Mouse (Mus musculus): ENCODE measurements around the gene Osbpl10. TPM values are rescaled to one million over a fixed set of nuclear protein-coding genes. Genes with fewer than 3 reads are reported as not detected.

Gene Osbpl10
- polyA plus RNA-seq, 1 experiment: not detected

GRCm38 (mm10) chr9:115234561-115234960 is 256.2 kb downstream of the Osbpl10 start:
- Histone ChIP-seq H3K4me1 (ENCODE audit: control insufficient read depth, insufficient read depth, low read length) (peaks cover 4% of the 10 kb centered on the region; the same call in 1 of the 2 replicates), H3K4me3 (ENCODE audit: insufficient read depth, low read depth, low read length) (no peak overlapping the region), H3K27ac (ENCODE audit: insufficient read depth, low read depth, low read length) (no peak overlapping the region)
- WGBS: 94% methylated on average over 2 of the region's 2 CpGs
- TF ChIP-seq POLR2A (IDR thresholded peaks at IDR 0.05; ENCODE audit: insufficient read depth, low read depth, low read length): no peak
- no peak for TF ChIP-seq CTCF (IDR thresholded peaks at IDR 0.05; ENCODE audit: insufficient read depth, low read depth, low read length)

DNA sequence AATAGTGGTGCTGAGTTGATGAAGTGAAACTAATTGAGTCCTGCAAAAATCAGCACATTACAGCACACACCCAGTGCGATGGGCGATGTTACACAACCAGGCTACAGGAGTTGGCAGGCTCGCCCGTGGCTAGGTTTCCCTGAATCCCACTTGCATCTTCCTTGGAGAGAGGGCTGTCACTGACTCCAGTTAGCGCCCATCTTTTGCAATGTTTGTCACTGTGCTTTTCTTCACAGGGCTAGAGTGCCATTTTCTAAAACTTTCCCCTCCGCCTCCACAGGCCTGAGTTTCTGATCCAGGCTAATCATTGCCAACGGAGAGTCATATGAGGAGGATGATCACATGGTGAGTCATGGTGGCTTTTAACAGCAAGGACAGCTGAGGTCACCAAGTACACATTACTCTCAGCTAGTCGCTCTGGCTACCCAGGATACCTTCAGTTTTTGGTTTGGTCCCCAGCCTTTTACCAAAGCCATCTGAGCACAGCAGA is 258.0 kb downstream of the Osbpl10 start:
- Histone ChIP-seq H3K27ac (ENCODE audit: insufficient read depth, low read depth, low read length) (no peak overlapping the region), H3K4me1 (ENCODE audit: control insufficient read depth, insufficient read depth, low read length) (peaks cover 4% of the 10 kb centered on the region; the same call in 1 of the 2 replicates), H3K4me3 (ENCODE audit: insufficient read depth, low read depth, low read length) (no peak overlapping the region)
- TF ChIP-seq POLR2A (IDR thresholded peaks at IDR 0.05; ENCODE audit: insufficient read depth, low read depth, low read length) (no peak), CTCF (IDR thresholded peaks at IDR 0.05; ENCODE audit: insufficient read depth, low read depth, low read length) (no peak)
- 65% methylated on average over 8 of the region's 8 CpGs for WGBS

DNA sequence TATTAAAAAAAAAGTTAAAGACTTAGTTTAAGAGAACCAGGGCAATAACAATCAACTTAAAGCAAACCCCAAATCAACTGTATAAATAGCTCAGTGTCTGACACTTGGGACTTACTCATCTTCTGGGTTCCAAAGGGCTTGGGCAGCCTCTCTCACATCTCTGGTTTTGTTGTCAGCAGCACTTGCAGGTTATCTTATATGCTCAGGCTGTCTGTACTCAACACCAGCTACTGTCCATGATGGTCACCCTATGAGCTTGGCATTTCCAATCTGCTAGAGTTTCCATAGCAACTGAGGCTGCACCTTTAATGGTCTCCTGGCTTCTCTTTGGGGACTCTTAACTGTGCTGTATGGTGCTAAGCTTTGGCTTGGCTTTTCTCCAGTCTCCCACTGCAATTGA is 259.6 kb downstream of the Osbpl10 start:
- peaks cover 4% of the 10 kb centered on the region; the same call in 1 of the 2 replicates for H3K4me1 ChIP-seq (ENCODE audit: control insufficient read depth, insufficient read depth, low read length)
- TF ChIP-seq POLR2A (IDR thresholded peaks at IDR 0.05; ENCODE audit: insufficient read depth, low read depth, low read length) (no peak), CTCF (IDR thresholded peaks at IDR 0.05; ENCODE audit: insufficient read depth, low read depth, low read length) (no peak)
- H3K4me3 ChIP-seq (ENCODE audit: insufficient read depth, low read depth, low read length): no peak overlapping the region
- H3K27ac ChIP-seq (ENCODE audit: insufficient read depth, low read depth, low read length): no peak overlapping the region

- Histone ChIP-seq H3K4me3 (ENCODE audit: insufficient read depth, low read depth, low read length) (no peak overlapping the region), H3K4me1 (ENCODE audit: control insufficient read depth, insufficient read depth, low read length) (peaks cover 4% of the 10 kb centered on the region; the same call in 1 of the 2 replicates), H3K27ac (ENCODE audit: insufficient read depth, low read depth, low read length) (no peak overlapping the region)
- 94% methylated on average over 5 of the region's 5 CpGs for WGBS
- TF ChIP-seq CTCF (IDR thresholded peaks at IDR 0.05; ENCODE audit: insufficient read depth, low read depth, low read length) (no peak), POLR2A (IDR thresholded peaks at IDR 0.05; ENCODE audit: insufficient read depth, low read depth, low read length) (no peak)
These were observed 261.5 kb downstream of the Osbpl10 start for GRCm38 (mm10) chr9:115239861-115240260.

DNA sequence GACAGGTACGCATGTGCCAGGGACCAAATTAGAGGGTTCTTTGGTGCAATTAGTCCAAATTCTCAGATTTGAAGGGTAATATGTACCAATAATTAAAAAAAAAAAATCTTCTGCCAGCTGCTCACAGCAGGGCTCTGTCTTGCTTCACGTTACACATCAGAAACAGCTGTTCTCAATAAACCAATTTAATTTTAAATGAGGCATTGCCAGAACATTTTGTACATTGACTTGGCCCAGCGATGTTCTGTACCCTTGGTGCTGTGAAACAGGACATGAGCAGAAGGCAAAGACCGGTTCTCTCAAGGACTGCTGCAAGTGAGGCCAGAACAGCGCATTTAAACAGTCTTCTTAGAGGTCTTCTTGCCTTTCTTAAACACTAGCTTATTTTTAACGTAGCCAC is 265.3 kb downstream of the Osbpl10 start:
- no peak overlapping the region for H3K27ac ChIP-seq (ENCODE audit: insufficient read depth, low read depth, low read length)
- peaks cover 2% of the 10 kb centered on the region; the same call in 1 of the 2 replicates for H3K4me1 ChIP-seq (ENCODE audit: control insufficient read depth, insufficient read depth, low read length)
- H3K4me3 ChIP-seq (ENCODE audit: insufficient read depth, low read depth, low read length): no peak overlapping the region
- 65% methylated on average over 6 of the region's 6 CpGs for WGBS
- TF ChIP-seq CTCF (IDR thresholded peaks at IDR 0.05; ENCODE audit: insufficient read depth, low read depth, low read length) (no peak), POLR2A (IDR thresholded peaks at IDR 0.05; ENCODE audit: insufficient read depth, low read depth, low read length) (no peak)

DNA sequence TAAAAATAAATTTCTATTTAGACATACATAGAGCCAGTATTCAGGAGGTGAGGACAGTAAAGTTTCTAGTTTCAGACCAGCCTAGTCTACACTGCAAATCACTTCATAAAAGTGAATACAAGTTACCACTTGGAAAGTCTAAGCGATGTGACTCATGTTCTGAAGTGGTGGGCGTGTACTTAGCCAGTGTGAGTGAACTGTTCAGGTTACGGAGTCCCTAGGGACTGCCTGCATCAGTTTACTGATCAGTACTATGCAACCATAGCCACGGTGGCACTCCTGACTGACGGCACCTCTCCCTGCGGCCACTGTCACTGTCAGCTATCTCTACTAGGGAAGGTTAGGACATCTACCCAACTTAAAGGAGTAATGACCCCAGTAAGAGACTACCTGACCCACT is 266.7 kb downstream of the Osbpl10 start:
- 70% methylated on average over 6 of the region's 6 CpGs for WGBS
- peaks cover 2% of the 10 kb centered on the region; the same call in 1 of the 2 replicates for H3K4me1 ChIP-seq (ENCODE audit: control insufficient read depth, insufficient read depth, low read length)
- H3K4me3 ChIP-seq (ENCODE audit: insufficient read depth, low read depth, low read length): no peak overlapping the region
- H3K27ac ChIP-seq (ENCODE audit: insufficient read depth, low read depth, low read length): no peak overlapping the region
- TF ChIP-seq POLR2A (IDR thresholded peaks at IDR 0.05; ENCODE audit: insufficient read depth, low read depth, low read length) (no peak), CTCF (IDR thresholded peaks at IDR 0.05; ENCODE audit: insufficient read depth, low read depth, low read length) (no peak)

GRCm38 (mm10) chr9:115249145-115249544 is 270.8 kb downstream of the Osbpl10 start:
- no peak overlapping the region for H3K4me3 ChIP-seq (ENCODE audit: insufficient read depth, low read depth, low read length)
- 80% methylated on average over 5 of the region's 5 CpGs for WGBS
- H3K4me1 ChIP-seq (ENCODE audit: control insufficient read depth, insufficient read depth, low read length): peaks cover 2% of the 10 kb centered on the region; the same call in 1 of the 2 replicates
- H3K27ac ChIP-seq (ENCODE audit: insufficient read depth, low read depth, low read length): no peak overlapping the region
- no peak for TF ChIP-seq POLR2A (IDR thresholded peaks at IDR 0.05; ENCODE audit: insufficient read depth, low read depth, low read length)
- no peak for TF ChIP-seq CTCF (IDR thresholded peaks at IDR 0.05; ENCODE audit: insufficient read depth, low read depth, low read length)

- WGBS: 66% methylated on average over 6 of the region's 6 CpGs
- Histone ChIP-seq H3K4me1 (ENCODE audit: control insufficient read depth, insufficient read depth, low read length) (no peaks in the 10 kb centered on the region), H3K4me3 (ENCODE audit: insufficient read depth, low read depth, low read length) (no peak overlapping the region), H3K27ac (ENCODE audit: insufficient read depth, low read depth, low read length) (no peak overlapping the region)
- TF ChIP-seq CTCF (IDR thresholded peaks at IDR 0.05; ENCODE audit: insufficient read depth, low read depth, low read length) (no peak), POLR2A (IDR thresholded peaks at IDR 0.05; ENCODE audit: insufficient read depth, low read depth, low read length) (no peak)
These were observed 279.4 kb downstream of the Osbpl10 start for GRCm38 (mm10) chr9:115257733-115258286.

- Histone ChIP-seq H3K4me1 (ENCODE audit: control insufficient read depth, insufficient read depth, low read length) (0 out of 2 replicates have a peak, but pooled peaks cover 2% of the 10 kb centered on the region), H3K27ac (ENCODE audit: insufficient read depth, low read depth, low read length) (no peak overlapping the region), H3K4me3 (ENCODE audit: insufficient read depth, low read depth, low read length) (no peak overlapping the region)
- 88% methylated on average over 4 of the region's 4 CpGs for WGBS
- TF ChIP-seq CTCF (IDR thresholded peaks at IDR 0.05; ENCODE audit: insufficient read depth, low read depth, low read length): no peak
- TF ChIP-seq POLR2A (IDR thresholded peaks at IDR 0.05; ENCODE audit: insufficient read depth, low read depth, low read length): no peak
These were observed 281.5 kb downstream of the Osbpl10 start for GRCm38 (mm10) chr9:115259866-115260265.
